Mouse (Mus musculus): ENCODE results near the gene Slc39a9.

DNA sequence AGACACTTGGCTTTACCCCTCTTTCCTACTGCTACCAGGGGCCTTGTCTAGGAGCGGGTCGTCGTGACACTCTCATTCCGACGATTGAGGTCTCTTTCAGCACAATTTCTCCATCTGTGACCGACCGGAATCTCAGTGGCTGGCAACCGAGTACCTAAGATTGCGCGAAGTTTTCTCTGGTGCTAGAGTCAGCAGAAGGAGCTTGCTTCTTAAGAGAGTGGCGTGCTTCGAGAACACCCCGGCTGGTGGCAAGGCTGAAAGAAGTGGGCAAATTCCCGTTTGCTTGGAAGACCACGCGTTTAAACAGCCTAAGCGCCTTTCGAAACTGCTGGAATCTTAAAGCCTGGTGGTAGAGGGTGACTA is 804 bp downstream of the Slc39a9 start:
- TF ChIP-seq POLR2A (IDR thresholded peaks at IDR 0.05; ENCODE audit: low read depth, low read length): no peak
- no peak for TF ChIP-seq CTCF (IDR thresholded peaks at IDR 0.05; ENCODE audit: borderline replicate concordance, insufficient read depth, low read length)
